Mouse (Mus musculus) CD4-positive helper T cell, adult 2 months (primary cell): ENCODE measurements around the gene 4921539E11Rik.

Experiments used
- DNase-seq: peaks from one replicate; pipeline ENCODE4 v3.0.0-alpha.2; 2012; ENCODE audit warnings: low read depth, missing footprints, low spot score

4921539E11Rik gene

GRCm38 (mm10) chr4:103290763-103291162 is at the start of gene 4921539E11Rik:
Gene 4921539E11Rik, minus strand, starts transcription at chr4:103290863.
- no peak for DNase-seq

GRCm38 (mm10) chr4:103335134-103335533 is 44.5 kb upstream of the 4921539E11Rik start:
- DNase-seq: no peak

GRCm38 (mm10) chr4:103329348-103329747 is 38.7 kb upstream of the 4921539E11Rik start:
- no peak for DNase-seq

GRCm38 (mm10) chr4:103326994-103327393 is 36.3 kb upstream of the 4921539E11Rik start:
- no peak for DNase-seq

- no peak for DNase-seq
Measured at GRCm38 (mm10) chr4:103324688-103325451, 34.2 kb upstream of the 4921539E11Rik start.

GRCm38 (mm10) chr4:103321461-103321860 is 30.8 kb upstream of the 4921539E11Rik start:
- DNase-seq: no peak

- no peak for DNase-seq
Measured at GRCm38 (mm10) chr4:103315861-103316260, 25.2 kb upstream of the 4921539E11Rik start.

- no peak for DNase-seq
Measured at GRCm38 (mm10) chr4:103314526-103314910, 23.9 kb upstream of the 4921539E11Rik start.

GRCm38 (mm10) chr4:103313587-103314525 is 23.2 kb upstream of the 4921539E11Rik start, which contains the start of gene Oma1:
Gene Oma1, plus strand, starts transcription at chr4:103313812.
- peak; percentile 95 for DNase-seq

GRCm38 (mm10) chr4:103303851-103304250 is 13.2 kb upstream of the 4921539E11Rik start:
- no peak for DNase-seq

- no peak for DNase-seq
Measured at GRCm38 (mm10) chr4:103299342-103299741, 8.7 kb upstream of the 4921539E11Rik start.

GRCm38 (mm10) chr4:103288342-103288741 is 2.3 kb downstream of the 4921539E11Rik start:
- no peak for DNase-seq

- DNase-seq: no peak
Measured at GRCm38 (mm10) chr4:103273021-103273420, 17.6 kb downstream of the 4921539E11Rik start.

- no peak for DNase-seq
Measured at GRCm38 (mm10) chr4:103269336-103269735, 21.3 kb downstream of the 4921539E11Rik start.

- no peak for DNase-seq
Measured at GRCm38 (mm10) chr4:103265166-103265565, 25.5 kb downstream of the 4921539E11Rik start.

- DNase-seq: no peak
Measured at GRCm38 (mm10) chr4:103263812-103264396, 26.8 kb downstream of the 4921539E11Rik start.

GRCm38 (mm10) chr4:103263378-103263777 is 27.3 kb downstream of the 4921539E11Rik start:
- DNase-seq: no peak

- DNase-seq: no peak
Measured at GRCm38 (mm10) chr4:103258817-103259216, 31.8 kb downstream of the 4921539E11Rik start.

GRCm38 (mm10) chr4:103253846-103254245 is 36.8 kb downstream of the 4921539E11Rik start:
- DNase-seq: no peak

- DNase-seq: no peak
Measured at GRCm38 (mm10) chr4:103249436-103250085, 41.1 kb downstream of the 4921539E11Rik start.

GRCm38 (mm10) chr4:103247813-103248212 is 42.9 kb downstream of the 4921539E11Rik start:
- no peak for DNase-seq
